Mouse (Mus musculus): ENCODE results near the gene Dnajc27. TPM values are rescaled to one million over a fixed set of nuclear protein-coding genes. Genes with fewer than 3 reads are reported as not detected.

Gene Dnajc27
- 11.6 and 13.6 TPM in 2 replicates for polyA plus RNA-seq (2016; fragmentation: Nextera tagmentation; extraction: Ambion mirVana)

DNA sequence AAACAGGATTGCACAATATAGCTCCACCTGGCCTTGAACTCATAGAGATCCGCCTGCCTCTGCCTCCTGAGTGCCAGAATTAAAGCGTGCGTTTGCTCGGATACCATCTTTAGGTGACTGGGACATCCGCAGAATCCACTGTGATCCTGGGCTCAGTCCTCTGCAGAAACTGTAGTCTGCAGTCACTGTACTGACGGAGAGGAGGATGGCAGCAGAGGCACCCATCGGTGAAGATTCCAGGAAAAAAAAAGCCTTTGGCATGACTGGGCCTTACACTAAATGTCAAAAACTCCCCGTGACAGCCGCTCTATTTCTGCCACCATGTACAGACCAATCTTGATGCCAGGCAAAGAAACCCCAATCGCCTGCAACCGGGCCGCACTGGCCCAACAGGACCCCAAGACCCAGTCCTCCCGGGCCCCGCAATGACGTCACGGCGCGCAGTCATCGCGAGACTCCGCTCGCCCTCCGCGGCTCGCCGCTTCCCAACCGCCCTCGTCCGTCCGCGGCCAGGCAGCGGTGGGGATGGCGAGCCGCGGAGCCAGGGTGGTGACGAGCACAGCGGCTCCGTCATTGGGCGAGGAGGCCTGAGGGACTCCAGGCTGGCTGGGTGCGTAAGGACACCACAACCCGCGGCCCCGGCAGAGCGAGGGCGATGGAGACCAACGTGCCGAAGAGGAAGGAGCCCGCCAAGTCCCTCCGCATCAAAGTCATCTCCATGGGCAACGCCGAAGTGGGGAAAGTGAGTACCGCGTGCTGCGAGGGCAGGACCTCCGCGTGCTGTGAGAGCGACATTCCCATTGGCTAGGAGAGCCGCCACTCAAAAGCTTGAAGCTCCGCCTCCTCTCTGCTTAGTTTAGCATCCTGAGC is at the start of gene Dnajc27:
Gene Dnajc27 (plus strand): TSS at position 452 of the 870 bp plus-strand sequence.
- DNase-seq (ENCODE audit: low spot score), result peak; percentile 95
- Histone ChIP-seq H3K27ac (replicated peaks) (peak within 1 kb of the TSS; percentile 96), H3K36me3 (peaks cover 22% of the 10 kb centered on the region), H3K4me1 (peaks cover 22% of the 10 kb centered on the region), H3K9me3 (replicated peaks) (no peaks in the 10 kb centered on the region), H3K27me3 (ENCODE audit: low read depth, poor library complexity, severe bottlenecking) (peaks cover 3% of the 10 kb centered on the region; the same call in 1 of the 2 replicates), H3K4me3 (peak within 1 kb of the TSS; percentile 67)
- 4% methylated on average over 59 of the region's 59 CpGs for WGBS

DNA sequence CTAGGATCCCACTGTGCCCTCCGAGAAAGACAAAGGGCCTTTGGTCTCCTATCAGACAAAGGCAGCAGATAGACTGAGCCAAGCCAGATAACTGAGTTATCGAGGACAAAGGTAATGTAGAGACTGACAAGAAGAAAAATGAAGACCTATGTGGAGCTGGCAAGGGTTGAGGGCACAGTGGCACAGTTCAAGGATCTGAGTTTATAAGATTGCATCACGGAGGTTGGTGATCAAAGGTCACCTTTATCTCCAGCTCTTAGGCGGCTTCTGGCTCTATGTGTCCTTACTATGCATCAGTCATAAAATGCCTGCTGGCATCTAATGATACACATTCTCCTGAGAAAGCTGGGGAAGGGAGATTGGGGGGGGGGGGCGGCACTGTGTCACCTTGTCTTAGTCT is 46.2 kb upstream of the Dnajc27 start:
- 86% methylated on average over 5 of the region's 5 CpGs for whole genome bisulfite sequencing
- peaks cover 27% of the 10 kb centered on the region for H3K4me1 ChIP-seq
- H3K4me3 ChIP-seq, result no peak overlapping the region
- DNase-seq (ENCODE audit: low spot score), result no peak
- H3K9me3 ChIP-seq (replicated peaks), result no peaks in the 10 kb centered on the region
- H3K27me3 ChIP-seq (ENCODE audit: low read depth, poor library complexity, severe bottlenecking), result peaks cover 45% of the 10 kb centered on the region
- H3K36me3 ChIP-seq, result no peaks in the 10 kb centered on the region
- no peak overlapping the region for H3K27ac ChIP-seq (replicated peaks)

DNA sequence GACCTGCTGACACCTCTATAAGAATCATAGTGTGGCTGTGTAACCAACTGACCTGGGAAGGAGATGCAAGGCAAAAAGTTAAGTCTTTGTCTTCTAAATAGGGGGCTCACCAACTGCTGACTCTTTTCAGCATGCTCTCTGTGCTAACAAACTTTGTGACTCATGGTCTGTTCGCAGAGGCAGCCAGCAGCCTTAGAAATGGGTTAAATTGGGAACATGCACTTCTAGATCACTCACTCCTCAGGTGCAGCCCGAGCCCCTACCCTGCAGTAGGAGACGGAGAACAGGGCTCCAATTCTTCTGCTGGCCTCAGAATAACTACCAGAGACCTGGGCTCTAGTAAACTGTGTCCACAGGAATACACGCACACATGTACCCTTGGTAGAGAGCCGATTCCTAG is 44.9 kb upstream of the Dnajc27 start:
- Histone ChIP-seq H3K4me3 (peak overlapping the region; percentile 87), H3K36me3 (no peaks in the 10 kb centered on the region), H3K9me3 (replicated peaks) (no peaks in the 10 kb centered on the region), H3K27me3 (ENCODE audit: low read depth, poor library complexity, severe bottlenecking) (peaks cover 51% of the 10 kb centered on the region), H3K27ac (replicated peaks) (peak overlapping the region; percentile 92), H3K4me1 (peaks cover 27% of the 10 kb centered on the region)
- DNase-seq (ENCODE audit: low spot score), result no peak
- 31% methylated on average over 5 of the region's 5 CpGs for WGBS

DNA sequence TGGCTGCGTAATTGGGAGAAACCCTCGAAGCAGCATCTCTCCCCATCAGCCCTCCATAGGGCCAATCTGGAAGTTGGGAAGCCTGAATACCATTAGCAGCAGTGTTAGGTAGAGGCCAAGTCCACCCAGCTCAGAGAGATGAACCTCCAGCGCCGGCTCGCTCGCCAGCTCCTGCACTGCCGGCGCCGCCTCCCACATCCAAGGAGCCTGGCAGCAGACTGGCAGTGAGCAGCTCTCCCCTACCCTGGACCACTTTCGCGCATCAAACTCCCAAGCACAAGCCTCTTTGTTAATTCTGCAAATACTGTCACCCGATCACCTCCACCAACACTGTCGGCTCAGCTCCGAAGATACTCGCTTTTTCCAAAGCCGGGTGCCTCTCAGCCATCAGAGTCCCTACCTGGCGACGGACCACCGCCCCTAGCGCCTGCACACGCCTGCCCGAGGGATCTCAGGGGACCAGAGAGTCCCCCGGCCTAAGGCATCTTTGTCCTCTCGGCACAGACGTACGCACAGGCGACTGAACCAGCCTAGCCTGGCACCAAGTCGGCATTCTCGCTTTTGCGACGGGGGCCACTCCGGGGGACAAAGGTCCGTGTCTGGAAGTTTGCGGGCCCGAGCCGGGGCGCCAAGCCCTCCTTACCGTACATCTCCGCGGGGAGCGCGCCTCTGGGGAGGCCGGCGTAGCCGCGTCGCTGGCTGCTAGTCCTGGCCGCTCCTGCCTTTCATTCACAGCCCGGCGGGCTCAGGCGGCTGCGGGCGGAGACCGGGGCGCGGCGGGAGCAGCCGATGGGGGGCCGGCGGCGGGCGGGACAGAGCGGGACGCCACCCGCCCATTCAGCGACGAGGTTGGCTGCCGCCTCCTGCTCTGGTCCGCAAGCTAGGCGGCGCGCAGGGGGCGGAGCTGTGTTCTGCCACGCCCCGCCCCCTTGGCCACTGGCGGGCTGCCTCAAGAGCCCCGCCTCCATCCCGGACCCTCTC is 44.0 kb upstream of the Dnajc27 start, which contains the start of gene Efr3b:
Gene Efr3b (minus strand): TSS at position 855 of the 981 bp plus-strand sequence.
- WGBS, result under 1% methylated on average over 77 of the region's 78 CpGs
- Histone ChIP-seq H3K27me3 (ENCODE audit: low read depth, poor library complexity, severe bottlenecking) (peaks cover 51% of the 10 kb centered on the region), H3K4me1 (peaks cover 27% of the 10 kb centered on the region), H3K9me3 (replicated peaks) (no peaks in the 10 kb centered on the region), H3K4me3 (peak within 1 kb of the TSS; percentile 87), H3K27ac (replicated peaks) (peak within 1 kb of the TSS; percentile 92), H3K36me3 (no peaks in the 10 kb centered on the region)
- DNase-seq (ENCODE audit: low spot score), result peak; percentile 86

DNA sequence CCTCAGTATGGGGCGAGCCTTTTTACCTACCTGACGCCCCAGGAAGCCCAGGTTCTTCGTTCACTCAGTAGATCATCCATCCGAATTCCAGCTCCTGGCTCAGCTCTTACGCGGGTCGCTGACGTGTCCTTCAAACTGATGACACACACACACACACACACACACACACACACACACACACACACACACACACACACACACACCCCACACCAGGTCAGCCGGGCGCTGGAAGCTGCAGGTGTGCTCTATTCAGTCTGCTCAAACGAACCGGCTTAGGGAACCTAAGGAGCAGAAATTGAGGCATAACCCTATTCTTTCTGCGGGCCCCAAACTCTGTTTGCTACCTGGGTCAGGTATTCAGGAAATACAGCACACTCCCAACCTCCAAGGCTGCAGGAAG is 43.3 kb upstream of the Dnajc27 start:
- peak overlapping the region; percentile 92; the same call in 1 of the 2 replicates for H3K27ac ChIP-seq (replicated peaks)
- H3K36me3 ChIP-seq, result no peaks in the 10 kb centered on the region
- peaks cover 51% of the 10 kb centered on the region for H3K27me3 ChIP-seq (ENCODE audit: low read depth, poor library complexity, severe bottlenecking)
- H3K4me1 ChIP-seq, result peaks cover 27% of the 10 kb centered on the region
- no peaks in the 10 kb centered on the region for H3K9me3 ChIP-seq (replicated peaks)
- no peak for DNase-seq (ENCODE audit: low spot score)
- peak overlapping the region; percentile 87 for H3K4me3 ChIP-seq
- 1% methylated on average over 13 of the region's 13 CpGs for WGBS

DNA sequence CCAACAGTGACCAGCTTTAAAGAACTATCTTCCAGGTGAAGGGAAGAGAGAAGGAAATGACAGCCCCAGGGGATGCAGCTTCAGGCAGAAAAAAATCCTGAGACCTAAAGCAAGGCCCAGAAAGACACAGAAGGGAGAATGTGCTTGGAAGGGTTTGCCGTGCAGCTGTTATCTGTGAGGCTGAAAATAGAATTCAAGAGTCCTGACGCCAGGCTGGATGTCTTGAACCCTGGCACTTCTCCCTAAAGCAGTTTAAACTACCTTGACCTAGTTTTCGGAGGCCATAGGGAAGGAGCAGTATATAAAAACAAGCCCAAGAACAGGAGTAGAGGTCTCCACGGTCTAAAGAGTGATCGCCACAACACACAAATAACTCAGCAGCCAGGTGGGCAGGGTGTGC is 40.0 kb upstream of the Dnajc27 start:
- H3K36me3 ChIP-seq, result no peaks in the 10 kb centered on the region
- H3K9me3 ChIP-seq (replicated peaks), result no peaks in the 10 kb centered on the region
- DNase-seq (ENCODE audit: low spot score), result no peak
- H3K27ac ChIP-seq (replicated peaks), result no peak overlapping the region
- peaks cover 36% of the 10 kb centered on the region for H3K27me3 ChIP-seq (ENCODE audit: low read depth, poor library complexity, severe bottlenecking)
- H3K4me3 ChIP-seq, result no peak overlapping the region
- 80% methylated on average over 5 of the region's 5 CpGs for WGBS
- peaks cover 18% of the 10 kb centered on the region for H3K4me1 ChIP-seq

DNA sequence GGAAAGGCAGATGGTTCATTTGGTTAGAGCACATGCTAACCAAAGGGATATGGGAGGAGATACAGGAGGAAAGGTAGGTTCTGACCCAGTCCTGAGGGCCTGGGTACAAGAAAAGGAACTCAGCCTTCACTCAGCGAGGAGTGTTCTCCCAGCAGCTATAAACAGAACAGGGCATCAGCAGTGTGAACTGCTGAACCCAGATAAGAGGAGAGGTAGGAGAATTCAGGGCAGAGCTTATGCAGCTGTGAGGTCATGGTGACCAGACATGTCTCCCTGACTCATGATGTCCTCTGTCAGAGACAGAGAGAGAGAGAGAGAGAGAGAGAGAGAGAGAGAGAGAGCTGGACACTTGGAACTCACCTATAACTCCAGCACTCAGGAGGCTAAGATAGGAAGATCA is 36.4 kb upstream of the Dnajc27 start:
- no peaks in the 10 kb centered on the region for H3K36me3 ChIP-seq

DNA sequence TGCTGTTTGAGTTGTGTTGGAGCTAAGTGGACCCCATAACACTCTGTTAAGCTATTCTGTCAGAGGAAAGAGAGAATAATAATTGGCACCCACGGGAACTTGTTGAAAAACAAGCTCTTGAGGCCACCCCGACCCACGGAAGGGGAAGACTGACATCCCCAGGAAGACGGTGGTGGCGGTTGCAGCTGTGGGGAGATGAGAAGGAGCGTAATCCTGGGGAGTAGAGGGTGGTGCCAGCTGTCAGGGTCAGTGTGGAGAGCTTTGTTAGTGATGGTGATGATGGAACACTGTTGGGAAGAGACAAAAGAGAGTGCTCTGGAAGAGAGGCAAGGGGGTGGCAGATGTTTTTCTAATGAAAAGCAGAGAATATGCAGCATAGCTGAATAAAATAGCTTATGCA is 34.4 kb upstream of the Dnajc27 start:
- no peaks in the 10 kb centered on the region for H3K27me3 ChIP-seq (ENCODE audit: low read depth, poor library complexity, severe bottlenecking)
- H3K4me1 ChIP-seq, result 0 out of 2 replicates have a peak, but pooled peaks cover 2% of the 10 kb centered on the region
- H3K4me3 ChIP-seq, result no peak overlapping the region
- H3K36me3 ChIP-seq, result no peaks in the 10 kb centered on the region
- H3K27ac ChIP-seq (replicated peaks), result no peak overlapping the region
- 67% methylated on average over 6 of the region's 6 CpGs for WGBS
- H3K9me3 ChIP-seq (replicated peaks), result no peaks in the 10 kb centered on the region
- no peak for DNase-seq (ENCODE audit: low spot score)

More for the DNA sequence above, 36.4 kb upstream of the Dnajc27 start:
- H3K27me3 ChIP-seq (ENCODE audit: low read depth, poor library complexity, severe bottlenecking), result peaks cover 8% of the 10 kb centered on the region
- H3K27ac ChIP-seq (replicated peaks), result no peak overlapping the region
- WGBS, result 90% methylated on average over 1 of the region's 1 CpGs
- DNase-seq (ENCODE audit: low spot score), result no peak
- H3K4me3 ChIP-seq, result no peak overlapping the region
- H3K9me3 ChIP-seq (replicated peaks), result no peaks in the 10 kb centered on the region
- 0 out of 2 replicates have a peak, but pooled peaks cover 2% of the 10 kb centered on the region for H3K4me1 ChIP-seq

DNA sequence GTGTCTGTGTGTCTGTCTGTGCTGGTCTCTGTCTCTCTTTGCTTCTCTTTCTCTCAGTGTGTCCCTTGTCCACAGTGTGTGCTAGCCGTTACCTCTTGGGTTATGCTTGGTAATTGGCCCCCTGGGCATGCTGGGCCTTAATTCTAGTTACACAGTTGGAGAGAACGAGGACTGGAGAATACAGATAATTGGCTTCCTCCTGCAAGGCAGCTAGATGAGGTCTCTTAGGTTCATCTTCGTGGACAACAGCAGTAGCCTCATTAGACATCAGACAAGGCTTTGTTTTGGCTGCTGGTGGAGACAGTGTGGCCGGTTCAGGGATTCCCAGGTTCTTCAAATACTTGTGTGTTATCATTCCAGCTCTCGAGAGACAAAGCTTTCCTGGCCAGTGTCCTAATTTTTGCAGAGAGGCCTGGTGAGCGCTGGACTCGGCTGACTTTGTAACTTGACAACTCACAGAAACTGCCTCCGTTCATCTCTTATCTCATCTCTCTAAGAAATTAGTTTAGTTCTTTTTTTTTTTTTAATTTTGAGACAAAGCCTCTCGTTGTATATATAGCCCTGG is 31.4 kb upstream of the Dnajc27 start:
- Histone ChIP-seq H3K9me3 (replicated peaks) (no peaks in the 10 kb centered on the region), H3K36me3 (no peaks in the 10 kb centered on the region), H3K27ac (replicated peaks) (no peak overlapping the region), H3K4me1 (peaks cover 2% of the 10 kb centered on the region; the same call in 1 of the 2 replicates), H3K27me3 (ENCODE audit: low read depth, poor library complexity, severe bottlenecking) (no peaks in the 10 kb centered on the region), H3K4me3 (no peak overlapping the region)
- DNase-seq (ENCODE audit: low spot score), result no peak
- WGBS, result 72% methylated on average over 9 of the region's 9 CpGs

DNA sequence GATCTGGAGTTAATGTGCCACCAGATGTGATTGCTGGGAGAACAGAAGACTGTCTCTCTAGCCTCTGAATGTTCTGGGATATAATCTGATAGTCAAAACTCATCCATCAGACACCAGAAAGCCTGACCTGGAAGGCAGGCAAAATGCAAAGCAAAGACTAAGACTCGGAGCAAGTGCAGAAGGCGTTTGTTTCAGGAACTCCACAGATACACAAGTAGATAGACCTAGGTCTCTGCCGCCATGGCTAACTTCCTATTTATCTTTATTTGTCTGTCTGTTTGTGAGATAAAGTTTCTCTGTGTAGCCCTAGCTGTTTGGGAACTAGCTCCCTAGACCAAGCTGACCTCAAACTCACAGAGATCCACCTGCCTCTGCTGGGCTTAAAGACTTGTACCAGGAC is 28.7 kb upstream of the Dnajc27 start:
- Histone ChIP-seq H3K27me3 (ENCODE audit: low read depth, poor library complexity, severe bottlenecking) (no peaks in the 10 kb centered on the region), H3K27ac (replicated peaks) (no peak overlapping the region), H3K36me3 (no peaks in the 10 kb centered on the region), H3K4me1 (no peaks in the 10 kb centered on the region; the same call in 1 of the 2 replicates), H3K9me3 (replicated peaks) (no peaks in the 10 kb centered on the region), H3K4me3 (no peak overlapping the region)
- DNase-seq (ENCODE audit: low spot score), result no peak
- 88% methylated on average over 3 of the region's 3 CpGs for WGBS

DNA sequence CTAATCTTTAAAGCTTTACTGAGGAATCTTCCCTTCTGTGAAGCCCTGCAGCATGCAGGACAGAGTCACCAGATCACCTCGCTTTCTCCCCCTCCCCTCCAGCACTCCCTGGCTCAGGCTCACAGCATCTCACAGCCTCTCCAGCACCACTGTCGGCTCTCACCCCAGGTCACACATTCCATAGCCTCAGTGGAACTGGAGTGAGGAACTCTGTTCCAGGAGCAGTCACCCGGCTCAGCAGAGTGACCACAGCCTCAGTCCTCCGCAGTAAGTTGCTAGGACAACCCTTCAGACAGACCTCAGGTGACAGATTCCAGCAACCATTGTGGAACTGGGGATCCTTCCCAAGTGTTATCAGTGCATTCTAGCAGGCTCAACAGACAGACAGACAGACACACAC is 27.5 kb upstream of the Dnajc27 start:
- 43% methylated on average over 4 of the region's 4 CpGs for WGBS
- H3K27ac ChIP-seq (replicated peaks), result no peak overlapping the region
- H3K4me1 ChIP-seq, result no peaks in the 10 kb centered on the region; the same call in 1 of the 2 replicates

DNA sequence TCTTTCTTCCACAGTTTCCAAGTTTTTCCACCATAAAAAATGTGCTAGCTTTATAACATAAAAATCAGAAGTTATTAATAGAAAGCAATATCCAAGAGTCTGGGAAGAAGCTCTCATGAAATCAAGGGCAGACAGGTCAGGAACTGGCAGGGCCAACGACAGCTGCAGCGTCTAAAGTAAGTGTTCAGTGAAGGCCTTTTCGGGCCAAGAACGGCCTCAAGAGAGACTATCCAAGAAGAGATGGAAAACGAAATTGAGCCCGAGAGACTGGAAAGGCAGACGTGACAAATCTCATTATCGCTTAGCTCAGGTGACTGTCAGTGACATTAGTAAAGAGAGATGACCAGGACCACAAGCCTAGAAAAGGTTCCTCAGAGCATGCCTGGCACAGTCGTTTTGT is 24.1 kb upstream of the Dnajc27 start:
- H3K4me1 ChIP-seq, result no peaks in the 10 kb centered on the region; the same call in 1 of the 2 replicates
- no peak overlapping the region for H3K4me3 ChIP-seq
- no peak overlapping the region for H3K27ac ChIP-seq (replicated peaks)
- no peak for DNase-seq (ENCODE audit: low spot score)
- WGBS, result 79% methylated on average over 9 of the region's 9 CpGs
- no peaks in the 10 kb centered on the region for H3K36me3 ChIP-seq
- no peaks in the 10 kb centered on the region for H3K27me3 ChIP-seq (ENCODE audit: low read depth, poor library complexity, severe bottlenecking)
- H3K9me3 ChIP-seq (replicated peaks), result no peaks in the 10 kb centered on the region

More for the DNA sequence above, 27.5 kb upstream of the Dnajc27 start:
- no peak for DNase-seq (ENCODE audit: low spot score)
- Histone ChIP-seq H3K27me3 (ENCODE audit: low read depth, poor library complexity, severe bottlenecking) (no peaks in the 10 kb centered on the region), H3K36me3 (no peaks in the 10 kb centered on the region), H3K4me3 (no peak overlapping the region), H3K9me3 (replicated peaks) (no peaks in the 10 kb centered on the region)

Measured in midbrain, embryonic 10.5 days (tissue).